In the genomic region with DNA sequence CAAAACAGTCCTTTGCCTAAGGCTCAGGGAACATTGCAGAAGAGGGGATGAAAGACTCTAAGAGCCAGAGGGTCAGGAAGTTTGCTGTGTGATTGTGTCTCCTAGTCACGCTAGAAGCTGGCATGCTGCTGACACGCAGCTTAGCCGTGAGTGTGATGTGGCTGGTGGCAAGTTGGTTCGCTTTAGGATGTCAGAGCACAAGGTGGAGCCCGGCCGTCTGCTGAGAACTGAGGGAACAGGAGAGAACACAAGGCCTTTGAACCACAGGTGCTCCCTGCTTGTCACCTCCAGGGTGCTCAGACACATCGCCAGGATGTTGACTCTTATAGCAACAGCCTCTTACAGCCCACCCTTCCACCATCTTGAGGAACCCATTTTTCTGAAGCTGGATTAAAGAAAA, we compare ENCODE assay signal across 25 mouse cellular contexts. TPM values are rescaled to one million over a fixed set of nuclear protein-coding genes. Genes with fewer than 3 reads are reported as not detected.
"Had no signal": no experiment of that assay in that cellular context is flagged by ENCODE, and none has a peak within 500 bp of the region (broad histone marks: within the 10 kb centered on the region; RNA-seq: fewer than 3 reads in every experiment).

No protein-coding gene starts in this region.

- ATAC-seq: liver, embryonic 12.5 days; midbrain, embryonic 13.5 days; midbrain, embryonic 15.5 days had no signal

- DNase-seq: lung, adult 18-20 months; lung, embryonic 14.5 days; lung, postnatal 14 days; lung, postnatal 36 days; right cerebral cortex, postnatal 14 days had no signal

RNA-seq across cellular contexts. Expression of a gene that starts 18.1 kb away (rescaled TPM):
- total RNA-seq: liver, adult 2 months; megakaryocyte progenitor cell, adult 5-6 weeks; midbrain, postnatal 0 days; monocyte, adult 5-6 weeks; neutrophil, adult 5-6 weeks had no signal
- polyA plus RNA-seq: liver, adult 2 months; liver, embryonic 12.5 days; lung, embryonic 14.5 days; lung, embryonic 16.5 days; macrophage; midbrain, embryonic 11.5 days; midbrain, embryonic 13.5 days; midbrain, embryonic 15.5 days; midbrain, postnatal 0 days; neural tube, embryonic 12.5 days; neural tube, embryonic 14.5 days; spleen, adult 2 months; stomach, postnatal 0 days; testis, adult 2 months; urinary bladder, adult 2 months had no signal

RNA-seq across cellular contexts. Expression of a gene that starts 47.2 kb away (rescaled TPM):
- total RNA-seq: liver, adult 2 months; megakaryocyte progenitor cell, adult 5-6 weeks; midbrain, postnatal 0 days; monocyte, adult 5-6 weeks; neutrophil, adult 5-6 weeks had no signal
- polyA plus RNA-seq: liver, adult 2 months; liver, embryonic 12.5 days; liver, embryonic 14.5 days; liver, embryonic 16.5 days; lung, embryonic 16.5 days; macrophage; neural tube, embryonic 12.5 days; neural tube, embryonic 14.5 days; spleen, adult 2 months; stomach, embryonic 15.5 days; urinary bladder, adult 2 months had no signal
